Mouse (Mus musculus) heart, embryonic 12.5 days (tissue): ENCODE measurements around the gene Lyrm7. TPM values are rescaled to one million over a fixed set of nuclear protein-coding genes. Genes with fewer than 3 reads are reported as not detected.

Experiments used
- ATAC-seq: fragments of 200-750 bp; cut with Nextera tagmentation; 2 replicates; pipeline ENCODE4 v1.8.0; 2017; ENCODE audit warnings: moderate TSS enrichment, moderate library complexity; ENCODE audit not compliant: insufficient number of reproducible peaks, low FRiP score
- H3K27ac ChIP-seq: fragments of 300-500 bp; sonication (generic); 2 replicates; pipeline ENCODE4 v1.5.1; 2016; ENCODE audit warnings: mild to moderate bottlenecking, moderate library complexity; ENCODE audit not compliant: poor library complexity, severe bottlenecking
- H3K27me3 ChIP-seq: fragments of 300-500 bp; sonication (generic); replicated peaks from 2 replicates; pipeline ENCODE4 v1.6.1; 2016; ENCODE audit warnings: mild to moderate bottlenecking, moderate library complexity
- H3K36me3 ChIP-seq: fragments of 300-500 bp; sonication (generic); 2 replicates; pipeline ENCODE4 v1.6.1; 2016; ENCODE audit warnings: mild to moderate bottlenecking, moderate library complexity
- H3K4me1 ChIP-seq: fragments of 300-500 bp; sonication (generic); replicated peaks from 2 replicates; pipeline ENCODE4 v1.6.1; 2016; ENCODE audit warnings: mild to moderate bottlenecking
- H3K4me2 ChIP-seq: fragments of 300-500 bp; sonication (generic); 2 replicates; pipeline ENCODE4 v1.6.1; 2016; ENCODE audit warnings: mild to moderate bottlenecking, moderate library complexity
- H3K4me3 ChIP-seq: fragments of 300-500 bp; sonication (generic); 2 replicates; pipeline ENCODE4 v1.5.1; 2016; ENCODE audit warnings: mild to moderate bottlenecking
- H3K9ac ChIP-seq: fragments of 300-500 bp; sonication (generic); 2 replicates; pipeline ENCODE4 v1.6.1; 2016; ENCODE audit warnings: mild to moderate bottlenecking, moderate library complexity
- H3K9me3 ChIP-seq: fragments of 300-500 bp; sonication (generic); replicated peaks from 2 replicates; pipeline ENCODE4 v1.6.1; 2016; ENCODE audit warnings: mild to moderate bottlenecking, moderate library complexity
- WGBS: fragments of 180-500 bp; shearing (Covaris S2); methylation state at CpG from one replicate; pipeline ENCODE4 v1.1.7; 2016; 5-methylcytosine and 5-hydroxymethylcytosine counted together
- polyA plus RNA-seq: library from polyadenylated mRNA; unstranded; fragments of >200 nt; fragmentation: Nextera tagmentation; extraction: Ambion mirVana; gene quantifications from 2 replicates; pipeline ENCODE4 v1.2.1, GENCODE M21; 2016

Gene Lyrm7
- polyA plus RNA-seq, 1 experiment from 2014 or later, result 20.1 TPM

GRCm38 (mm10) chr11:54844424-54844823 lies 16.3 kb downstream of the Lyrm7 start:
- 59% methylated on average over 9 of the region's 9 CpGs for WGBS
- no peaks in the 10 kb centered on the region; the same call in 1 of the 2 replicates for H3K4me1 ChIP-seq
- H3K4me2 ChIP-seq, result no peak overlapping the region
- H3K36me3 ChIP-seq, result peaks cover 6% of the 10 kb centered on the region
- no peak for ATAC-seq
- no peaks in the 10 kb centered on the region for H3K27me3 ChIP-seq
- no peak overlapping the region for H3K4me3 ChIP-seq
- no peak overlapping the region for H3K27ac ChIP-seq
- H3K9me3 ChIP-seq, result no peaks in the 10 kb centered on the region
- no peak overlapping the region for H3K9ac ChIP-seq

- Histone ChIP-seq H3K9ac (no peak overlapping the region), H3K4me3 (no peak overlapping the region), H3K27ac (no peak overlapping the region), H3K36me3 (peaks cover 6% of the 10 kb centered on the region), H3K4me2 (no peak overlapping the region), H3K4me1 (no peaks in the 10 kb centered on the region; the same call in 1 of the 2 replicates), H3K27me3 (no peaks in the 10 kb centered on the region), H3K9me3 (no peaks in the 10 kb centered on the region)
- 88% methylated on average over 11 of the region's 11 CpGs for WGBS
- no peak for ATAC-seq
Measured at GRCm38 (mm10) chr11:54840891-54841290, 19.8 kb downstream of the Lyrm7 start.

GRCm38 (mm10) chr11:54839696-54840095 lies 21.0 kb downstream of the Lyrm7 start:
- 83% methylated on average over 4 of the region's 4 CpGs for WGBS
- Histone ChIP-seq H3K27ac (no peak overlapping the region), H3K9me3 (0 out of 2 replicates have a peak, but pooled peaks cover 2% of the 10 kb centered on the region), H3K4me3 (no peak overlapping the region), H3K4me2 (no peak overlapping the region), H3K9ac (no peak overlapping the region), H3K36me3 (peaks cover 6% of the 10 kb centered on the region), H3K4me1 (no peaks in the 10 kb centered on the region), H3K27me3 (no peaks in the 10 kb centered on the region)
- ATAC-seq, result no peak

- 75% methylated on average over 9 of the region's 9 CpGs for WGBS
- ATAC-seq, result no peak
- Histone ChIP-seq H3K27me3 (no peaks in the 10 kb centered on the region), H3K4me3 (no peak overlapping the region), H3K4me2 (no peak overlapping the region), H3K4me1 (no peaks in the 10 kb centered on the region), H3K9me3 (0 out of 2 replicates have a peak, but pooled peaks cover 4% of the 10 kb centered on the region), H3K27ac (no peak overlapping the region), H3K9ac (no peak overlapping the region), H3K36me3 (peaks cover 6% of the 10 kb centered on the region)
Measured at GRCm38 (mm10) chr11:54836106-54836505, 24.6 kb downstream of the Lyrm7 start.

- Histone ChIP-seq H3K36me3 (peaks cover 2% of the 10 kb centered on the region; the same call in 1 of the 2 replicates), H3K27ac (no peak overlapping the region), H3K4me3 (no peak overlapping the region), H3K27me3 (no peaks in the 10 kb centered on the region), H3K9ac (no peak overlapping the region), H3K9me3 (0 out of 2 replicates have a peak, but pooled peaks cover 4% of the 10 kb centered on the region), H3K4me2 (no peak overlapping the region), H3K4me1 (no peaks in the 10 kb centered on the region)
- no peak for ATAC-seq
- 55% methylated on average over 2 of the region's 2 CpGs for whole genome bisulfite sequencing
Measured at GRCm38 (mm10) chr11:54834596-54834995, 26.1 kb downstream of the Lyrm7 start.

- ATAC-seq, result no peak
- no peaks in the 10 kb centered on the region for H3K4me1 ChIP-seq
- no peaks in the 10 kb centered on the region for H3K36me3 ChIP-seq
- no peaks in the 10 kb centered on the region for H3K27me3 ChIP-seq
- H3K27ac ChIP-seq, result no peak overlapping the region
- 76% methylated on average over 4 of the region's 4 CpGs for WGBS
- no peak overlapping the region for H3K4me2 ChIP-seq
- no peak overlapping the region for H3K9ac ChIP-seq
- no peak overlapping the region for H3K4me3 ChIP-seq
- 0 out of 2 replicates have a peak, but pooled peaks cover 4% of the 10 kb centered on the region for H3K9me3 ChIP-seq
Measured at GRCm38 (mm10) chr11:54833833-54834232, 26.9 kb downstream of the Lyrm7 start.

GRCm38 (mm10) chr11:54826819-54827218 lies 33.9 kb downstream of the Lyrm7 start:
- H3K4me3 ChIP-seq, result no peak overlapping the region
- H3K27me3 ChIP-seq, result no peaks in the 10 kb centered on the region
- 0 out of 2 replicates have a peak, but pooled peaks cover 4% of the 10 kb centered on the region for H3K4me1 ChIP-seq
- H3K27ac ChIP-seq, result no peak overlapping the region
- no peak for ATAC-seq
- WGBS, result 90% methylated on average over 8 of the region's 8 CpGs
- no peaks in the 10 kb centered on the region for H3K36me3 ChIP-seq
- H3K9me3 ChIP-seq, result peaks cover 7% of the 10 kb centered on the region; the same call in 1 of the 2 replicates
- H3K9ac ChIP-seq, result no peak overlapping the region
- no peak overlapping the region for H3K4me2 ChIP-seq

GRCm38 (mm10) chr11:54825774-54826173 lies 34.9 kb downstream of the Lyrm7 start:
- H3K9ac ChIP-seq, result no peak overlapping the region
- H3K36me3 ChIP-seq, result no peaks in the 10 kb centered on the region
- no peak for ATAC-seq
- no peak overlapping the region for H3K4me2 ChIP-seq
- peaks cover 7% of the 10 kb centered on the region; the same call in 1 of the 2 replicates for H3K9me3 ChIP-seq
- H3K4me1 ChIP-seq, result 0 out of 2 replicates have a peak, but pooled peaks cover 4% of the 10 kb centered on the region
- no peaks in the 10 kb centered on the region for H3K27me3 ChIP-seq
- no peak overlapping the region for H3K4me3 ChIP-seq
- H3K27ac ChIP-seq, result no peak overlapping the region
- 74% methylated on average over 4 of the region's 4 CpGs for WGBS

GRCm38 (mm10) chr11:54823467-54823866 lies 37.2 kb downstream of the Lyrm7 start:
- 63% methylated on average over 4 of the region's 4 CpGs for WGBS
- Histone ChIP-seq H3K36me3 (no peaks in the 10 kb centered on the region), H3K4me3 (no peak overlapping the region), H3K4me2 (no peak overlapping the region), H3K9ac (no peak overlapping the region), H3K4me1 (0 out of 2 replicates have a peak, but pooled peaks cover 9% of the 10 kb centered on the region), H3K27ac (no peak overlapping the region), H3K27me3 (no peaks in the 10 kb centered on the region), H3K9me3 (peaks cover 7% of the 10 kb centered on the region; the same call in 1 of the 2 replicates)
- no peak for ATAC-seq

GRCm38 (mm10) chr11:54819489-54819888 lies 41.2 kb downstream of the Lyrm7 start:
- Histone ChIP-seq H3K36me3 (no peaks in the 10 kb centered on the region), H3K4me2 (no peak overlapping the region), H3K27me3 (no peaks in the 10 kb centered on the region), H3K4me3 (no peak overlapping the region), H3K9ac (no peak overlapping the region), H3K9me3 (peaks cover 7% of the 10 kb centered on the region; the same call in 1 of the 2 replicates), H3K4me1 (0 out of 2 replicates have a peak, but pooled peaks cover 12% of the 10 kb centered on the region), H3K27ac (no peak overlapping the region)
- ATAC-seq, result no peak
- 57% methylated on average over 7 of the region's 7 CpGs for WGBS

GRCm38 (mm10) chr11:54817449-54817848 lies 43.3 kb downstream of the Lyrm7 start:
- ATAC-seq, result no peak
- H3K9me3 ChIP-seq, result no peaks in the 10 kb centered on the region
- H3K27ac ChIP-seq, result no peak overlapping the region
- no peak overlapping the region for H3K4me3 ChIP-seq
- H3K4me2 ChIP-seq, result no peak overlapping the region
- 0 out of 2 replicates have a peak, but pooled peaks cover 9% of the 10 kb centered on the region for H3K4me1 ChIP-seq
- H3K27me3 ChIP-seq, result no peaks in the 10 kb centered on the region
- WGBS, result 78% methylated on average over 4 of the region's 4 CpGs
- H3K36me3 ChIP-seq, result no peaks in the 10 kb centered on the region
- H3K9ac ChIP-seq, result no peak overlapping the region

- Histone ChIP-seq H3K4me1 (0 out of 2 replicates have a peak, but pooled peaks cover 8% of the 10 kb centered on the region), H3K27me3 (no peaks in the 10 kb centered on the region; the same call in 1 of the 2 replicates), H3K4me3 (no peak overlapping the region), H3K27ac (no peak overlapping the region), H3K36me3 (no peaks in the 10 kb centered on the region), H3K9me3 (no peaks in the 10 kb centered on the region), H3K4me2 (no peak overlapping the region), H3K9ac (no peak overlapping the region)
- ATAC-seq, result no peak
Measured at GRCm38 (mm10) chr11:54815659-54816058, 45.1 kb downstream of the Lyrm7 start.
